Mouse (Mus musculus): ENCODE results near the gene Ccdc106. TPM values are rescaled to one million over a fixed set of nuclear protein-coding genes. Genes with fewer than 3 reads are reported as not detected.

Gene Ccdc106
- total and polyA plus RNA-seq, 3 experiments = 0.25 to 0.53 TPM; not detected in 1

DNA sequence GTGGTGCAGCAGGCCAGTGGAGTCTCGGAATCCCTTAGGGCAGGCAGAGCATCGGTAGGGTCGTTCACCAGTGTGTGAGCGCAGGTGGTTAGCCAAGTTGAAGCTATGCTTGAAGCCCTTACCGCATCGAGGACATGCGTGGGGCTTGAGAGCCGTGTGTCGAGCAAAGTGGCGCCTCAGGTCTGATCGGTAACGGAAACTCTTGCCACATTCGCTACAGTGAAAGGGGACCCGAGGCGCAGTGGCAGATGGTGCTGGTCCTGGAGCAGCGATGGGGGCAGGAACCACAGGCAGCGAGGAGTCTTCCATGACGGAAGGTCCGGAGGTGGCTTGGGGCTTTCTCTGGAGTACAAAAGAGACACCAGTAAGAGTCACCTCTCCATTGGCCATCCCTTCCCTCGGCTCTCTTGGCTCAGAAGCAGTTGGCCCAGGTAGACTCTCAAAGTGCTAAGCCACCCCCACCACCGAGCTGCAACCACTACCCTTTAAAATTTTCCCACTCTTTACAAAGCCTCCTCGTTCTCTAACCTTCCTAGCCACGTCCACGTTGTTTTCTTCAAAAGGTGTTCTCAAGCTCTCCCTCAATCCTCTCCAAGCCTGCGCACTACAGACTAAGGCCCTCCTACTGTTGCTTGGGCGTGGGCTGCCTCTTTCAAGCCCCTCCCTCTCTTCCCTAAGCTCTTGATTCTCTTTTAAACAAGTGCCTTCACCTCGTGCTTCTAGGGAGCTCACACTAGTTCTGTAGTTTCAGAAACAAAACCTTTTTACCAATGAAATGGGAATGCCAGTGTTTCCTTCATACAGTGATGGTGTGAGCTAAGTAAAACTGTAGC is 7.5 kb upstream of the Ccdc106 start:
- H3K4me3 ChIP-seq = no peak overlapping the region
- DNase-seq = no peak
- no peak overlapping the region for H3K9ac ChIP-seq (ENCODE audit: low read depth, low read length)
- WGBS = 90% methylated on average over 27 of the region's 27 CpGs
- H3K36me3 ChIP-seq (ENCODE audit: control insufficient read depth, insufficient read depth, low read length) = no peaks in the 10 kb centered on the region
- no peaks in the 10 kb centered on the region for H3K4me1 ChIP-seq (ENCODE audit: control insufficient read depth, insufficient read depth, low read length)
- no peaks in the 10 kb centered on the region for H3K27me3 ChIP-seq (ENCODE audit: control insufficient read depth, insufficient read depth, low read length)
- no peaks in the 10 kb centered on the region for H3K79me2 ChIP-seq (replicated peaks; ENCODE audit: control insufficient read depth, insufficient read depth, low read length)
- no peak overlapping the region for H3K27ac ChIP-seq
- intact Hi-C loops (cut with DNase I) = loop anchor here (2.0 to 10.0 kb wide), 3 partner anchors 16 to 358 kb away; partner anchors contain the start of genes Ppp6r1 and Zfp579
- no peak for TF ChIP-seq POLR2A (IDR thresholded peaks at IDR 0.05; ENCODE audit: insufficient read depth, low read depth, low read length)
- no peak for TF ChIP-seq CTCF (IDR thresholded peaks at IDR 0.05)
- no peak for TF ChIP-seq EP300 (IDR thresholded peaks at IDR 0.05; ENCODE audit: insufficient read depth, low read depth, low read length)

DNA sequence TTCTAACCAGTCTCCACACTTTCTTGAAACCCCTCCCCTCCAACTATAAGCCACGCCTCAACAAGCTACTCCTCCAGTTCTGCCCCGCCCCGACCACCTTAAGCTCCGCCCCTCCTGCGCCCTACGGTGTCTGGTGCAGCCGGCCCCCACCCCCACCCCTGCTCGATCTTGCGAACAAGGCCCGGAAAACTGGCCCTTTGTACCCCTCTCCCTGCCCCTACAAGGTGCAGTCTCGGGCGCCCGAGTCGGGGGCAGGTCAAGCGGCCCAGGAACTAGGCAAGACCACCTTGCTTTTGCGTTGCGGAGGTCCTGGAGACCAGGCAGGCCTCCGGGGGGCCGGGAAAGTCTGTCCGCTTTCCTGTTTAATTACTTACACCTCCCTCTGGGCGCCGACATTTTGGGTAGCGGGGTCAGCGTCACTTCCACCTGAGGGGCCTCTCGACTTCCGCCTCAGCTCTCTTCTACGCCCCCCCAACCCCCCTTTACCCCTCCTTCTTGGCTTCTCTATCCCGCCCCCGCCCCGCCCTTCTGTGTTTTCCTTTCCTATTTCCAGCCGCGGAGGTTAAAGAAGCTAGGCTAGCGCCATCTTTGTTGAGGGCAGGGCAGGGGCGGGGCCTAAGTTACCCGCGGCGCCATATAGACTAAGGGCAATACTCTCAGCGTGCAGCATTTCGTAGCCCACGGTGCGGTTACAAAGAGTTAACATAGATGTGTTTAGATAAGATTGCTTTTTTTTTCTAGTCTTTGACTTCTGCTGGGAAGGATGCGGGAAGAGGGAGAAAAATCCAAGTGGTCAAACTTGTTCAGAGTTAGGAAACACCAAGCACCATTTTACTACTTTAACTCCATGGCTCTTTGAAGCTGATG is 5.9 kb upstream of the Ccdc106 start, which contains the start of the genes Zfp524 and Fiz1:
TSS of gene Zfp524 (plus strand) at position 165 of the 867 bp plus-strand sequence.
TSS of gene Fiz1 (minus strand) at position 447 of the 867 bp plus-strand sequence.
- no peaks in the 10 kb centered on the region for H3K27me3 ChIP-seq (ENCODE audit: control insufficient read depth, insufficient read depth, low read length)
- H3K4me1 ChIP-seq (ENCODE audit: control insufficient read depth, insufficient read depth, low read length) = peaks cover 2% of the 10 kb centered on the region; the same call in 1 of the 2 replicates
- intact Hi-C loops (cut with DNase I) = loop anchor here (1.0 to 10.0 kb wide), 4 partner anchors 48 to 360 kb away; partner anchors contain the start of genes Ppp6r1, U2af2 and Ube2s
- peak within 1 kb of the TSS; percentile 87 for H3K4me3 ChIP-seq
- H3K79me2 ChIP-seq (replicated peaks; ENCODE audit: control insufficient read depth, insufficient read depth, low read length) = no peaks in the 10 kb centered on the region
- peak; percentile 96 to 99 for DNase-seq
- peak within 1 kb of the TSS; percentile 97 for H3K27ac ChIP-seq
- H3K9ac ChIP-seq (ENCODE audit: low read depth, low read length) = peak within 1 kb of the TSS; percentile 96
- no peaks in the 10 kb centered on the region for H3K36me3 ChIP-seq (ENCODE audit: control insufficient read depth, insufficient read depth, low read length)
- WGBS = under 1% methylated on average over 42 of the region's 42 CpGs
- 0 out of 2 replicates have a peak, but pooled peaks have one; percentile 28 for TF ChIP-seq POLR2A (IDR thresholded peaks at IDR 0.05; ENCODE audit: insufficient read depth, low read depth, low read length)
- no peak for TF ChIP-seq EP300 (IDR thresholded peaks at IDR 0.05; ENCODE audit: insufficient read depth, low read depth, low read length)

GRCm38 (mm10) chr7:5015118-5016001 is 5.0 kb upstream of the Ccdc106 start, which contains the start of gene Gm44973:
Gm44973 (plus strand) TSS chr7:5015496.
- Histone ChIP-seq H3K36me3 (ENCODE audit: control insufficient read depth, insufficient read depth, low read length) (no peaks in the 10 kb centered on the region), H3K27ac (peak within 1 kb of the TSS; percentile 97), H3K79me2 (replicated peaks; ENCODE audit: control insufficient read depth, insufficient read depth, low read length) (no peaks in the 10 kb centered on the region), H3K4me1 (ENCODE audit: control insufficient read depth, insufficient read depth, low read length) (peaks cover 3% of the 10 kb centered on the region; the same call in 1 of the 2 replicates), H3K27me3 (ENCODE audit: control insufficient read depth, insufficient read depth, low read length) (no peaks in the 10 kb centered on the region), H3K4me3 (peak within 1 kb of the TSS; percentile 87), H3K9ac (ENCODE audit: low read depth, low read length) (peak within 1 kb of the TSS; percentile 96)
- no peak for TF ChIP-seq EP300 (IDR thresholded peaks at IDR 0.05; ENCODE audit: insufficient read depth, low read depth, low read length)
- no peak; the same call in 1 of the 2 replicates for TF ChIP-seq CTCF (IDR thresholded peaks at IDR 0.05)
- TF ChIP-seq POLR2A (IDR thresholded peaks at IDR 0.05; ENCODE audit: insufficient read depth, low read depth, low read length) = peak; percentile 54
- intact Hi-C loops (cut with DNase I) = loop anchor here (1.0 to 10.0 kb wide), 3 partner anchors 47 to 361 kb away; partner anchors contain the start of genes Ppp6r1, U2af2 and Ube2s
- under 1% methylated on average over 72 of the region's 76 CpGs for WGBS
- peak; percentile 94 to 96 for DNase-seq

GRCm38 (mm10) chr7:5016057-5016456 is 4.3 kb upstream of the Ccdc106 start:
- H3K4me3 ChIP-seq = peak overlapping the region; percentile 87
- TF ChIP-seq POLR2A (IDR thresholded peaks at IDR 0.05; ENCODE audit: insufficient read depth, low read depth, low read length) (no peak), CTCF (IDR thresholded peaks at IDR 0.05) (no peak)
- WGBS = 58% methylated on average over 3 of the region's 3 CpGs
- intact Hi-C loops (cut with DNase I) = loop anchor here (10.0 kb wide), 1 partner anchor 361 kb away; the partner anchor contains the start of gene Ppp6r1
- peak overlapping the region; percentile 97 for H3K27ac ChIP-seq
- peaks cover 3% of the 10 kb centered on the region; the same call in 1 of the 2 replicates for H3K4me1 ChIP-seq (ENCODE audit: control insufficient read depth, insufficient read depth, low read length)
- H3K36me3 ChIP-seq (ENCODE audit: control insufficient read depth, insufficient read depth, low read length) = no peaks in the 10 kb centered on the region
- peak overlapping the region; percentile 94 for H3K9ac ChIP-seq (ENCODE audit: low read depth, low read length)
- H3K27me3 ChIP-seq (ENCODE audit: control insufficient read depth, insufficient read depth, low read length) = no peaks in the 10 kb centered on the region
- DNase-seq = no peak
- no peaks in the 10 kb centered on the region for H3K79me2 ChIP-seq (replicated peaks; ENCODE audit: control insufficient read depth, insufficient read depth, low read length)

- Histone ChIP-seq H3K4me3 (no peak overlapping the region), H3K4me1 (ENCODE audit: control insufficient read depth, insufficient read depth, low read length) (peaks cover 4% of the 10 kb centered on the region; the same call in 1 of the 2 replicates), H3K27ac (no peak overlapping the region), H3K9ac (ENCODE audit: low read depth, low read length) (no peak overlapping the region), H3K27me3 (ENCODE audit: control insufficient read depth, insufficient read depth, low read length) (no peaks in the 10 kb centered on the region), H3K79me2 (replicated peaks; ENCODE audit: control insufficient read depth, insufficient read depth, low read length) (no peaks in the 10 kb centered on the region), H3K36me3 (ENCODE audit: control insufficient read depth, insufficient read depth, low read length) (no peaks in the 10 kb centered on the region)
- WGBS = 100% methylated on average over 2 of the region's 2 CpGs
- intact Hi-C loops (cut with DNase I) = loop anchor here (10.0 kb wide), 1 partner anchor 362 kb away; the partner anchor contains the start of gene Ppp6r1
- TF ChIP-seq CTCF (IDR thresholded peaks at IDR 0.05) = no peak
- TF ChIP-seq POLR2A (IDR thresholded peaks at IDR 0.05; ENCODE audit: insufficient read depth, low read depth, low read length) = no peak
- TF ChIP-seq EP300 (IDR thresholded peaks at IDR 0.05; ENCODE audit: insufficient read depth, low read depth, low read length) = no peak
- DNase-seq = no peak
Measured at GRCm38 (mm10) chr7:5016920-5017319, 3.4 kb upstream of the Ccdc106 start.
